Mouse (Mus musculus) frontal cortex, adult (tissue): ENCODE measurements around the gene Cemip.

Experiments
- ATAC-seq: cut with Nextera tagmentation; 2 replicates; pipeline ENCODE4 v1.9.2; 2017; ENCODE audit warnings: mild to moderate bottlenecking, moderate library complexity, mixed read lengths; ENCODE audit not compliant: low TSS enrichment

Cemip gene

GRCm38 (mm10) chr7:84096501-84096900, 10.2 kb upstream of the Cemip start:
- no peak for ATAC-seq

GRCm38 (mm10) chr7:84090793-84091192, 4.5 kb upstream of the Cemip start:
- no peak for ATAC-seq

GRCm38 (mm10) chr7:84089777-84090176, 3.5 kb upstream of the Cemip start:
- no peak for ATAC-seq

GRCm38 (mm10) chr7:84088971-84089370, 2.7 kb upstream of the Cemip start:
- ATAC-seq = no peak

- no peak for ATAC-seq
These were observed 1.9 kb upstream of the Cemip start for GRCm38 (mm10) chr7:84088191-84088590.

- no peak for ATAC-seq
These were observed 1.0 kb downstream of the Cemip start for GRCm38 (mm10) chr7:84085049-84085945.

GRCm38 (mm10) chr7:84077257-84078013, 8.9 kb downstream of the Cemip start:
- no peak for ATAC-seq

- ATAC-seq = peak; percentile 50; the same call in 1 of the 2 replicates
These were observed 12.0 kb downstream of the Cemip start for GRCm38 (mm10) chr7:84074266-84074665.

GRCm38 (mm10) chr7:84073856-84074255, 12.4 kb downstream of the Cemip start:
- ATAC-seq = no peak

- ATAC-seq = no peak
These were observed 17.4 kb downstream of the Cemip start for GRCm38 (mm10) chr7:84068931-84069330.

GRCm38 (mm10) chr7:84059799-84060198, 26.5 kb downstream of the Cemip start:
- ATAC-seq = peak; percentile 60

- ATAC-seq = no peak
These were observed 30.2 kb downstream of the Cemip start for GRCm38 (mm10) chr7:84055961-84056629.

- ATAC-seq = peak; percentile 42; the same call in 1 of the 2 replicates
These were observed 32.4 kb downstream of the Cemip start for GRCm38 (mm10) chr7:84053856-84054255.

GRCm38 (mm10) chr7:84051423-84051822, 34.9 kb downstream of the Cemip start:
- ATAC-seq = peak; percentile 66

- ATAC-seq = no peak
These were observed 40.8 kb downstream of the Cemip start for GRCm38 (mm10) chr7:84045546-84045945.

- ATAC-seq = peak; percentile 81
These were observed 41.6 kb downstream of the Cemip start for GRCm38 (mm10) chr7:84044581-84045290.

GRCm38 (mm10) chr7:84042726-84043125, 43.6 kb downstream of the Cemip start:
- ATAC-seq = no peak

- no peak for ATAC-seq
These were observed 46.3 kb downstream of the Cemip start for GRCm38 (mm10) chr7:84039856-84040522.

GRCm38 (mm10) chr7:84038642-84039041, 47.7 kb downstream of the Cemip start:
- no peak for ATAC-seq

GRCm38 (mm10) chr7:84032831-84033230, 53.5 kb downstream of the Cemip start:
- peak; percentile 44 for ATAC-seq
